10 mouse cellular contexts compared by ENCODE assay signal in genomic region chr5:44799861-44800260, GRCm38 (mm10). TPM values are rescaled to one million over a fixed set of nuclear protein-coding genes. Genes with fewer than 3 reads are reported as not detected.
DNase-seq lines count a peak whose midpoint lies in the region; ATAC-seq and TF ChIP-seq lines count a peak whose summit lies in the region.
"Had no signal": no experiment of that assay in that cellular context is flagged by ENCODE, and none has a peak within 500 bp of the region (broad histone marks: within the 10 kb centered on the region; RNA-seq: fewer than 3 reads in every experiment).

No protein-coding gene starts in this region.

- no peak for TF ChIP-seq CTCF in heart, postnatal 0 days (IDR thresholded peaks at IDR 0.05; ENCODE audit: low read depth)

- H3K9me3 ChIP-seq in heart, postnatal 0 days (replicated peaks; ENCODE audit: control insufficient read depth, low read length) = no peaks in the 10 kb centered on the region
- no peaks in the 10 kb centered on the region for H3K9me3 ChIP-seq in midbrain, embryonic 11.5 days (ENCODE audit: control insufficient read depth, low read length)

- no peaks in the 10 kb centered on the region for H3K36me3 ChIP-seq in heart, postnatal 0 days (replicated peaks; ENCODE audit: control insufficient read depth, insufficient read depth, low read length)
- H3K36me3 ChIP-seq in midbrain, embryonic 11.5 days (ENCODE audit: control insufficient read depth, insufficient read depth, low read length) = no peaks in the 10 kb centered on the region

- peak overlapping the region; percentile 49 for H3K4me3 ChIP-seq in heart, postnatal 0 days (ENCODE audit: low read depth, low read length)
- peak overlapping the region; percentile 26 for H3K4me3 ChIP-seq in midbrain, embryonic 11.5 days (ENCODE audit: low read depth, low read length)
- H3K4me3 ChIP-seq: myocyte had no signal

- no peak for TF ChIP-seq EP300 in heart, postnatal 0 days (IDR thresholded peaks at IDR 0.05; ENCODE audit: low read depth)

- 11% methylated on average over 2 of the region's 2 CpGs for WGBS in heart, postnatal 0 days
- WGBS in midbrain, embryonic 11.5 days = 14% methylated on average over 2 of the region's 2 CpGs

- peak overlapping the region; percentile 60 for H3K4me2 ChIP-seq in heart, postnatal 0 days (ENCODE audit: low read depth, low read length)
- H3K4me2 ChIP-seq in midbrain, embryonic 11.5 days = peak overlapping the region; percentile 47; the same call in 1 of the 2 replicates

- no peak overlapping the region for H3K9ac ChIP-seq in heart, postnatal 0 days (replicated peaks; ENCODE audit: low read depth, low read length)
- no peak overlapping the region for H3K9ac ChIP-seq in midbrain, embryonic 11.5 days (ENCODE audit: low read length)

- no peaks in the 10 kb centered on the region for H3K27me3 ChIP-seq in heart, postnatal 0 days (ENCODE audit: control insufficient read depth, insufficient read depth, low read length)
- H3K27me3 ChIP-seq in midbrain, embryonic 11.5 days (ENCODE audit: control insufficient read depth, insufficient read depth, low read length) = no peaks in the 10 kb centered on the region

- ATAC-seq in heart, postnatal 0 days (ENCODE audit: insufficient read depth, low read depth) = peak; percentile 27; the same call in 1 of the 2 replicates
- ATAC-seq in midbrain, embryonic 11.5 days (ENCODE audit: low FRiP score) = peak; percentile 52

- no peak overlapping the region for H3K27ac ChIP-seq in heart, postnatal 0 days (ENCODE audit: low read depth)
- H3K27ac ChIP-seq in midbrain, embryonic 11.5 days (ENCODE audit: low read depth, low read length) = no peak overlapping the region

- no peaks in the 10 kb centered on the region for H3K4me1 ChIP-seq in heart, postnatal 0 days (ENCODE audit: control insufficient read depth, insufficient read depth)
- no peaks in the 10 kb centered on the region for H3K4me1 ChIP-seq in midbrain, embryonic 11.5 days (ENCODE audit: control insufficient read depth, insufficient read depth, low read length)

- DNase-seq in adrenal gland, postnatal 14 days = peak; percentile 12
- no peak for DNase-seq in adrenal gland, adult 18-20 months (ENCODE audit: low spot score in 2 of 2)
- DNase-seq in 3T3-L1 (ENCODE audit: low read depth, low spot score) = peak; percentile 28
- DNase-seq in heart, postnatal 0 days (ENCODE audit: low spot score) = no peak
- DNase-seq in midbrain, embryonic 11.5 days (ENCODE audit: low spot score, missing footprints) = no peak
- DNase-seq in cerebellum, adult 11-12 months = no peak
- no peak for DNase-seq in adrenal gland, postnatal 4 days (ENCODE audit: low spot score in 2 of 2)
- DNase-seq in cerebellum, postnatal 36 days = no peak
- DNase-seq: thymus, postnatal 14 days had no signal

RNA-seq across cellular contexts. Expression of gene Ldb2, which starts 0.4 kb away (rescaled TPM):
- total RNA-seq in adrenal gland, postnatal 14 days (2021) = 31.6 and 33.2 TPM in 2 replicates
- total RNA-seq in adrenal gland, adult 18-20 months (2021) = 10 to 100 TPM; 18.1 to 22.1 TPM
- total RNA-seq in heart, postnatal 0 days (2014; rRNA removed; ENCODE audit: low replicate concordance) = 8.0 and 17.1 TPM in 2 replicates
- polyA plus RNA-seq in heart, postnatal 0 days (2015; fragmentation: Nextera tagmentation; extraction: Ambion mirVana) = 10.6 and 10.8 TPM in 2 replicates
- 14.8 and 15.6 TPM in 2 replicates for polyA plus RNA-seq in midbrain, embryonic 11.5 days (2014; fragmentation: Nextera tagmentation; extraction: Ambion mirVana)
- 10 to 100 TPM; 79.4 to 80.9 TPM for total RNA-seq in adrenal gland, postnatal 4 days (2021)
- polyA plus RNA-seq: myocyte had no signal

Comparison
In these comparisons a context has a peak if more than half of its experiments do, and no peak if none do; other contexts are left out.
1. DNase-seq: peak in adrenal gland, postnatal 14 days (single experiment) and 3T3-L1 (single experiment); none in adrenal gland, adult 18-20 months (0 of 2), heart, postnatal 0 days (single experiment), midbrain, embryonic 11.5 days (single experiment), cerebellum, adult 11-12 months (single experiment), adrenal gland, postnatal 4 days (0 of 2) and cerebellum, postnatal 36 days (0 of 2).